28 mouse cellular contexts compared by ENCODE assay signal in the genomic region with DNA sequence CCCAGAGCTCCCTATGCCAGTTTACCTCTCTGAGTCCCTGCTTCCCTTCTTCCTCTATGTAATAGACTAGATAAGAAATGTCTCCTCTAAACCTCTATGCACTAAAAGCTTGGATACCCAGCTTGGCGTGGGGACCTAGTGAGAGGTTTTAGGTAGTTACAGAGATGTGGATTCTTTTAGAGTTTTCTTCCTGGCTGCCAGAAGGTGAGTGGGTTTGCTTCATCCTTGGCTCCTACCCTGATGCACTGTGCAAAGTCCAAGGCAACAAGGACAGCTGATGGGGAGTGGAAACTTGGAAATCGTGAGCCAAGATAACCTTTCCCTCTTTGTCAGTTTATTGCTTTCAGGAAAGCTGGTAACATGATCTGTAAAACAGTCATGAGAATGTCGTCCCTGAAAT.
DNase-seq lines count a peak whose midpoint lies in the region; ATAC-seq and TF ChIP-seq lines count a peak whose summit lies in the region.
"Had no signal": no experiment of that assay in that cellular context is flagged by ENCODE, and none has a peak within 500 bp of the region (broad histone marks: within the 10 kb centered on the region; RNA-seq: fewer than 3 reads in every experiment).

No protein-coding gene starts in this region.

- H3K27ac ChIP-seq in layer of hippocampus, adult 2 months, result peak overlapping the region; percentile 55; the same call in 1 of the 2 replicates
- H3K27ac ChIP-seq in intestine, postnatal 0 days (ENCODE audit: low read depth, low read length), result no peak overlapping the region
- no peak overlapping the region for H3K27ac ChIP-seq in thymus, adult 2 months (ENCODE audit: control insufficient read depth, insufficient read depth, low read length)
- H3K27ac ChIP-seq: heart, adult 2 months; heart, embryonic 10.5 days; heart, embryonic 13.5 days; hindbrain, embryonic 14.5 days; hindbrain, postnatal 0 days had no signal

- no peaks in the 10 kb centered on the region for H3K9me3 ChIP-seq in intestine, postnatal 0 days (ENCODE audit: control insufficient read depth)
- H3K9me3 ChIP-seq: heart, embryonic 10.5 days; heart, embryonic 13.5 days had no signal

- 50% methylated on average over 3 of the region's 3 CpGs for WGBS in intestine, postnatal 0 days
- 70% methylated on average over 3 of the region's 3 CpGs for WGBS in thymus, adult 2 months

- H3K4me3 ChIP-seq in layer of hippocampus, adult 2 months, result no peak overlapping the region
- H3K4me3 ChIP-seq in intestine, postnatal 0 days (ENCODE audit: low read depth, low read length), result no peak overlapping the region
- H3K4me3 ChIP-seq in thymus, adult 2 months (ENCODE audit: control insufficient read depth, insufficient read depth, low read length), result no peak overlapping the region
- H3K4me3 ChIP-seq: heart, adult 2 months; heart, embryonic 10.5 days; heart, embryonic 13.5 days had no signal

- no peak overlapping the region for H3K4me2 ChIP-seq in intestine, postnatal 0 days (replicated peaks; ENCODE audit: low read depth)
- H3K4me2 ChIP-seq: heart, embryonic 13.5 days; hindbrain, embryonic 14.5 days had no signal

- DNase-seq in frontal cortex, postnatal 14 days (ENCODE audit: low spot score in 2 of 2), result no peak
- no peak for DNase-seq in layer of hippocampus, adult 2 months (ENCODE audit: low spot score in 2 of 2)
- DNase-seq in layer of hippocampus, postnatal 25 days (ENCODE audit: extremely low spot score in 1 of 2, low spot score in 1 of 2), result no peak
- peak; percentile 74 for DNase-seq in brain, adult 2 months (ENCODE audit: low read depth, low spot score)
- DNase-seq in thymus, adult 2 months, result no peak
- DNase-seq: adrenal gland, postnatal 10 days; adrenal gland, postnatal 36 days; B cell, adult 2 months; cerebellum, adult 11 months; cerebellum, adult 2 months; cerebellum, adult 9-11 months; cerebellum, postnatal 25 days; forebrain, postnatal 0 days; gastrocnemius, postnatal 36 days; heart, adult 2 months; heart, postnatal 14 days; heart, postnatal 4 days had no signal

- H3K27me3 ChIP-seq in intestine, postnatal 0 days (replicated peaks; ENCODE audit: control insufficient read depth, insufficient read depth, low read length), result no peaks in the 10 kb centered on the region
- H3K27me3 ChIP-seq in thymus, adult 2 months (ENCODE audit: control insufficient read depth, insufficient read depth, low read length), result no peaks in the 10 kb centered on the region
- H3K27me3 ChIP-seq: CH12.LX; heart, embryonic 13.5 days; Patski had no signal

- no peak for TF ChIP-seq CTCF in layer of hippocampus, adult 2 months (conservative IDR thresholded peaks at IDR 0.05)
- no peak for TF ChIP-seq CTCF in intestine, postnatal 0 days (IDR thresholded peaks at IDR 0.05; ENCODE audit: low read depth)
- TF ChIP-seq CTCF in thymus, adult 2 months (IDR thresholded peaks at IDR 0.05; ENCODE audit: borderline replicate concordance, control insufficient read depth, extremely low read depth, insufficient read depth, low read length, poor library complexity), result no peak

- TF ChIP-seq POLR2A in thymus, adult 2 months (IDR thresholded peaks at IDR 0.05; ENCODE audit: control insufficient read depth, extremely low read depth, insufficient read depth, low read length, poor library complexity), result no peak

- H3K4me1 ChIP-seq in intestine, postnatal 0 days (replicated peaks; ENCODE audit: control insufficient read depth, insufficient read depth, low read length), result no peaks in the 10 kb centered on the region
- H3K4me1 ChIP-seq in thymus, adult 2 months (replicated peaks; ENCODE audit: control insufficient read depth, insufficient read depth, low read length), result no peaks in the 10 kb centered on the region
- H3K4me1 ChIP-seq: heart, embryonic 13.5 days had no signal

- peak; percentile 25 for ATAC-seq in frontal cortex, adult (ENCODE audit: low TSS enrichment)
- 0 out of 2 replicates have a peak, but pooled peaks have one; percentile 13 for ATAC-seq in intestine, postnatal 0 days
- ATAC-seq: forebrain, embryonic 14.5 days; forebrain, postnatal 0 days; hindbrain, postnatal 0 days; inflammation-experienced regulatory T-cells, adult 6 months; Patski had no signal

- H3K9ac ChIP-seq in intestine, postnatal 0 days (ENCODE audit: low read depth, low read length), result no peak overlapping the region
- H3K9ac ChIP-seq: forebrain, postnatal 0 days; heart, embryonic 13.5 days; hindbrain, embryonic 14.5 days had no signal

- H3K36me3 ChIP-seq in intestine, postnatal 0 days (ENCODE audit: control insufficient read depth, insufficient read depth), result no peaks in the 10 kb centered on the region
- H3K36me3 ChIP-seq in thymus, adult 2 months (ENCODE audit: control insufficient read depth, insufficient read depth, low read length), result no peaks in the 10 kb centered on the region
- H3K36me3 ChIP-seq: G1E; heart, embryonic 10.5 days; heart, embryonic 13.5 days had no signal
